Mouse (Mus musculus) gonadal fat pad, adult 2 months (tissue): ENCODE results near the gene Pls3. TPM values are rescaled to one million over a fixed set of nuclear protein-coding genes. Genes with fewer than 3 reads are reported as not detected.
"Not testable (repeated sequence)": the region's sequence is repeated elsewhere in the genome, so short reads cannot be mapped to it uniquely, and the experiment has no call there.

ENCODE experiments used
- DNase-seq: peaks from one replicate; pipeline ENCODE4 v3.0.0-alpha.2; 2012; ENCODE audit warnings: low read depth
- polyA plus RNA-seq: library from polyadenylated mRNA; depleted of rRNA; stranded (reverse); fragments of >200 nt; gene quantifications from 2 replicates; pipeline ENCODE4 v1.2.3, GENCODE M21; 2012

Pls3 gene
- polyA plus RNA-seq, 1 experiment: 106 TPM

DNA sequence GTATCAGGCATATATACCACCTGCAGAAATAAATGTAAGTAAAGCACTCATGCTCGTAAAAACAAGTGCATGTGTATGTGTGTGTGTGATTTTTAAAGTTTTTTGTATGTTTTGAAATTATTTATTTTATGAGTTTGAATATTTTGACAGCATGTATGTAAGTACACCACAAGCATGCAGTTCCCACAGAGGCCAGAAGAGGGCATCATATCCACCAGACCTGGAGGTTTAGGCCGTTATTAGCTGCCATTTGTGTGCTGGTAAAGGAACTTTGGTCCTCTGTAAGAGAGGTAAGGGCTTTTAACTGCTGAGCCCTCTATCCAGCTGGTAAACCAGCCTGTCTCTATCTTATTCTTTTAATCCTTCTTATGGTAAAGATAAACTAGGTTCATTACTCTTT lies 97.5 kb downstream of the Pls3 start:
- no peak for DNase-seq

DNA sequence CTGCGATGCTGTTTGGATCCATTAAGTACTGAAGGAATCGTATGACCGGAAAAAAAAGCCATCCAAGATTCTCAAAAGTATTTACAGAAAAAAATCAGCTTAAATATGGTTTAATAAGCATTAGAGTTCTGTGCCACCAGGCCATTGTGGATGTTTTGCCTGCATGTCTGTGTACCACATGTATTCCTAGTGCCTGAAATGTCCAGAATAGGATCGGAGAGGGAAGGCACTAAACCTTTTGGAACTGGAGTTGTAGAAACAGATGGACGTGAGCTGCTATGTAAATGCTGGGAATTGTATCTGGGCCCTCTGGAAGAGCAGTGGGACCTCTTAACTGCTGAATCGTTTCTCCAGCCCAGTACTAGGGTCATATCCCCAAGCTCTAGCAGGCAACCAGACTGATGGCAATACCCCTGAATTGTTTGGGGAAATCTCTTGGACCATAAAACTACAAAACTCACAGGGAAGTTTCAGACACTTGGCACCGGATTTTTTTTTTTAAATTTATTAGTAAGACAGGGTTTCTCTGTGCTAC lies 110.1 kb downstream of the Pls3 start:
- no peak for DNase-seq

DNA sequence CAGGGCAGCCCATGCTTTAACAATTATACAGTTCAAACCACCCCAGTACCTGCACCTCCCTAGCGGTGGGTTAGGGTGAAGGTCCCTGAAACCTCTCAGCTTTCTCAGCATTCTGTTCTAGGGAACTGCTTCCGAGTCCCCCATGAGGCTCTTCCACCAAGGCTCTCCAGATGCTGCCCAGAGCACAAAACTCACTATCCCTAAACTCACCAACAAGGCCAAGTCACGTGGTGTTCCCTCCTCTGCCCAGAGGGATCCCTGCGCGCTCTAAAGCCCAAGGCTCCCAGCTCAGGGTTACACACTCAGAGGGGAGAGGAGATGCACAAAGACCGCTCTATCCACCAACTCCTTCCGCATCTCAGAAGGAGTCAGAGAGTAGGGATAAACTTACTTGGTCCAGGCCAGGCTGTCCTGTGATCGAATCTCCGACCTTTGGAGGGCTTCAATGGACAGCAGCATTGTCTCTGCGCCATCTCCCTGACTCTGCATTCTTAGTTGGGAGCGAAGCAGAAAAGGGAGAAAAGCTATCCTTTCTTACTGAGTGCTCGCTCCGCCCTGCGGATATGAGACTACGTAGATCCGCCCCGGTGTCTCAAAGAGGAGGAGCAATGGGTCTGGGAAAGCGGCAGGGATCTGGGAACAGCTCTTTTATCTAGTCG lies 110.7 kb downstream of the Pls3 start:
- peak; percentile 14 for DNase-seq

GRCm38 (mm10) chrX:75759461-75759860 lies 115.5 kb downstream of the Pls3 start:
- DNase-seq: not testable (repeated sequence)

DNA sequence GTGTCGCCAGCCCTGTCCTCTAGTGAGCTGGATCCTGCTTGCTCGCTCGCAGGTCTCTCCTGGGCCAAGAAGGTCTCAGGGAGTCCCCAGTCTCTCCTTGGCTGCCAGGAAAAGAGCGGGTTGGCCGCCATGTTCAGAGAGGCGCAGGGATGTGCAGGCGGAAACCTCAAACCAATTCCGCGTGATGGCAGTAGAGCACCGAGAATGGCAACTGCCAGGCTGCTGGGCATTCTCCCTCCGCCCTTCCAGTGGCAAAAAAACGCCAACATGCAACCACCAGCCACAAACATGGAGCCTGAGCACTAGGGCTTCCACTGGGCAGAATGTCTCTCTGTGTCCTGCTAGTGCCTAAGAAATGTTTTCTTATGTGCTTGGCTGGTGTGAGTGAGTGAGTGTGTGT lies 115.9 kb downstream of the Pls3 start:
- DNase-seq: not testable (repeated sequence)

DNA sequence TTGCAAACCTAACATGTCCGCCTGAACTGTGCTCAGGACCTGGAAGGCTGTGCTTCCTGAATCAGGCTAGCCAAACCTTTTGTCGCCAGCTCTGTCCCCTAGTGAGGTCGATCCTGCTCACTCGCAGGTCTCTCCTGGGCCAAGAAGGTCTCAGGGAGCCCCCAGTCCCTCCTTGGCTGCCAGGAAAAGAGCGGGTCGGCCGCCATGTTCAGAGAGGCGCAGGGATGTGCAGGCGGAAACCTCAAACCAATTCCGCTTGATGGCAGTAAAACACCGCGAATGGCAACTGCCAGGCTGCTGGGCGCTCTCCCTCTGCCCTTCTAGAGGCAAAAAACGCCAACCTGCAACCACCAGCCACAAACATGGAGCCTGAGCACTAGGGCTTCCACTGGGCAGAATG lies 117.0 kb downstream of the Pls3 start:
- not testable (repeated sequence) for DNase-seq

DNA sequence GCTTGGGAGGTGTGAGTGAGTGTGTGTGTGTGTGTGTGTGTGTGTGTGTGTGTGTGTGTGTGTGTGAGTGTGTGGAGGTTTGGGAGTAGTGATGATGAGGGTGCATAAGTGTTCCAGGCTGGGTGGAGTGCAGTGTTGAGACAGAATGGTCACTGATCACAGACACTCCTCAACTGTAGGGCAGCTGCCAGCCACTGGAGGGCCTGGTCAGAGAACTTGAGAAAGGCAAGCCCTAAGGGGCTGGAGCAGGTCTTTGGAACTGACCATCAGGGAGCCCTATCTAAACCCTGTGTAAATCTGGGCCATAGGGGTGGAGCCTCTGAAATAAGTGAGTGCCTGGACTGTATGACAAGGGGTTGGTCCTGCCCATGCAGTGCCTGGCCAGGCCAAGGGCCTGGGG lies 120.5 kb downstream of the Pls3 start:
- DNase-seq: not testable (repeated sequence)

GRCm38 (mm10) chrX:75750126-75750725 lies 124.8 kb downstream of the Pls3 start:
- not testable (repeated sequence) for DNase-seq

DNA sequence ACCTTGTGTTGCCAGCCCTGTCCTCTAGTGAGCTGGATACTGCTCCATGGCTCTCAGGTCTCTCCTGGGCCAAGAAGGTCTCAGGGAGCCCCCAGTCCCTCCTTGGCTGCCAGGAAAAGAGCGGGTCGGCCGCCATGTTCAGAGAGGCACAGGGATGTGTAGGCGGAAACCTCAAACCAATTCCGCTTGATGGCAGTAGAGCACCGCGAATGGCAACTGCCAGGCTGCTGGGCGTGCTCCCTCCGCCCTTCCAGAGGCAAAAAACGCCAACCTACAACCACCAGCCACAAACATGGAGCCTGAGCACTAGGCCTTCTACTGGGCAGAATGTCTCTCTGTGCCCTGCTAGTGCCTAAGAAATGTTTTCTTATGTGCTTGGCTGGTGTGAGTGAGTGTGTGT lies 125.7 kb downstream of the Pls3 start:
- DNase-seq: not testable (repeated sequence)

- not testable (repeated sequence) for DNase-seq
Measured at GRCm38 (mm10) chrX:75744466-75744865, 130.5 kb downstream of the Pls3 start.

DNA sequence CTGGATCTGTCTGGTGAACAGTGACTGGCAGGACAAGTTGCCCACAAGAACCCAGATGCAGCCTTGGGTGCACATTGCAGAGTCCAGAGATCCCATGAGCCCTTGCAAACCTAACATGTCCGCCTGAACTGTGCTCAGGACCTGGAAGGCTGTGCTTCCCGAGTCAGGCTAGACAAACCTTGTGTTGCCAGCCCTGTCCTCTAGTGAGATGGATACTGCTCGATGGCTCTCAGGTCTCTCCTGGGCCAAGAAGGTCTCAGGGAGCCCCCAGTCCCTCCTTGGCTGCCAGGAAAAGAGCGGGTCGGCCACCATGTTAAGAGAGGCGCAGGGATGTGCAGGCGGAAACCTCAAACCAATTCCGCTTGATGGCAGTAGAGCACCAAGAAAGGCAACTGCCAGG lies 135.5 kb downstream of the Pls3 start:
- not testable (repeated sequence) for DNase-seq
